Mouse (Mus musculus) brain, embryonic 14.5 days (tissue): ENCODE data around the gene Tstd1.

Source experiments
- CTCF ChIP-seq: fragments of 200-500 bp; IDR thresholded peaks from 2 replicates; pipeline ENCODE4 v1.5.1; 2012; ENCODE audit warnings: inconsistent platforms, mild to moderate bottlenecking, moderate library complexity, borderline replicate concordance; ENCODE audit not compliant: insufficient read depth, insufficient read length; ENCODE audit errors: extremely low read depth
- POLR2A ChIP-seq: fragments of 200-500 bp; IDR thresholded peaks from 2 replicates; pipeline ENCODE4 v1.6.1; 2012; ENCODE audit warnings: mild to moderate bottlenecking, inconsistent platforms, borderline replicate concordance; ENCODE audit not compliant: poor library complexity, insufficient read depth, insufficient read length, severe bottlenecking; ENCODE audit errors: extremely low read depth

GRCm38 (mm10) chr1:171454926-171455325, 36.3 kb downstream of the Tstd1 start:
- TF ChIP-seq CTCF (no peak), POLR2A (no peak)
